Mouse (Mus musculus): ENCODE measurements at regions not wholly inside any gene's neighbourhood (a gene's known extent, or its start where the extent isn't known, plus 50 kb on each side); places are given as distances from the start of the nearest gene placed in this dataset.

DNA sequence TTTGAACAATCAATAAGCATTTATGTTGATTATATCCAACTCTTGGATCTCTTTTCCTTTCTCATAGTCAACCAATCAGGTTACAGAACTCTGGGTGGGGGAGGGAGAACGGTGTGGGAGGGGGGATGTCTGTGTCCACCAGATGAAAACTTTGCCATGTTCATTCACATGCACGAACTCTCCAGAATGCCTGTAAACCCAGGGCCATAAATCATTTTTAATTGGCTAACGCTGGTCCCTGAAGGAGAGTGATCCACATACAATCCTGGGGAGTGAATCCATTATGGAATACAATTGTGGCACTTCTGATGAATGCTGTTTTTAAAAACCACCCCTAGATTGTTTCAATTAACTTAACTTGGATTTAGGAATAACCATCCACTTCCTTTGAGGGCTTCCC lies 194.1 kb upstream of the Prickle1 start:
- TF ChIP-seq CTCF (IDR thresholded peaks at IDR 0.05; ENCODE audit: low read depth) (no peak), EP300 (IDR thresholded peaks at IDR 0.05; ENCODE audit: low read depth) (no peak)

Measured in liver, embryonic 14.5 days (tissue).